Mouse (Mus musculus): ENCODE results near the gene Zbed5.
"Not testable (repeated sequence)": the region's sequence is repeated elsewhere in the genome, so short reads cannot be mapped to it uniquely, and the experiment has no call there.

Gene Zbed5

GRCm38 (mm10) chr5:129908242-129908965, 12.9 kb downstream of the Zbed5 start, which contains the start of gene Nupr1l:
Nupr1l (plus strand) TSS chr5:129908540.
- DNase-seq (ENCODE audit: low spot score in 2 of 2) = peak; percentile 68 to 73

- no peak for DNase-seq (ENCODE audit: low spot score in 2 of 2)
Measured at GRCm38 (mm10) chr5:129909147-129909546, 13.6 kb downstream of the Zbed5 start.

DNA sequence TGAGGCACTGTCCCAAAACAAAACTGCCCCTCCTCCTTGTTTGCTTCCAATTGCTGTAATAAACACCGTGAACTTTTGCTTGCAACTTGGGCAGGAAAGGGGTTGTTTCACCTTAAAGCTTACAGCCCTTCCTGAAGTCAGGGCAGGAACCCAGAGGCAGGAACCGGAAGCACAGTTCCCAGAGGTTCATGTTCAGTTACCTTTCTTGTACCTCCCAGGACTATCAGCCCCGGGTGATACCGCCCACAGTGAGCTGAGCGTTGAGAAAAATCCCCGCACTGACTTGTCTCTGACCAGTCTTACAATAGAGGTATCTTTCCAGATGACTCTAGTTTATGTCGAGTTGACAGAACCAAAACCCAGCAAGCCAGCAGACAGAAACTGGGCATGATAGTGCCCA, 14.1 kb downstream of the Zbed5 start:
- no peak for DNase-seq (ENCODE audit: low spot score in 2 of 2)

DNA sequence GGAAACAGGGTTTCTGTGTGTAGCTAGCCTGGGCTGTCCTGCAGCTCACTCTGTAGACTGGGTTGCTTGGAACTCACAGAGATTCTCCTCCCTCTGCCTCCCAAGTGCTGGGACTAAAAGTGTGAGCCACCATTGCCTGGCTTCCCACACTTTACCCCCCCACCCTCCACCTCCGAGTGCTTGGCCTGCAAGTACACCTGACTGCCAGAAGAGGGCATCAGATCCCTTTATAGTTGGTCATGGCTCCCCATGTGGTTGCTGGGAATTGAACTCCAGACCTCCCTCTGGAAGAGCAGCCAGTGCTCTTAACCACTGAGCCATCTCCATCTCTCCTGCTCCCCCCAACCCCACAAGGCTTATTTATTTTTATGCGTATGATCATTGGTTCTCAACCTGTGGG, 18.5 kb downstream of the Zbed5 start:
- peak; percentile 6 to 32 for DNase-seq (ENCODE audit: low spot score in 2 of 2)

- DNase-seq (ENCODE audit: low spot score in 2 of 2) = not testable (repeated sequence)
Measured at GRCm38 (mm10) chr5:129915491-129915890, 20.0 kb downstream of the Zbed5 start.

- no peak for DNase-seq (ENCODE audit: low spot score in 2 of 2)
Measured at GRCm38 (mm10) chr5:129918065-129918651, 22.6 kb downstream of the Zbed5 start.

DNA sequence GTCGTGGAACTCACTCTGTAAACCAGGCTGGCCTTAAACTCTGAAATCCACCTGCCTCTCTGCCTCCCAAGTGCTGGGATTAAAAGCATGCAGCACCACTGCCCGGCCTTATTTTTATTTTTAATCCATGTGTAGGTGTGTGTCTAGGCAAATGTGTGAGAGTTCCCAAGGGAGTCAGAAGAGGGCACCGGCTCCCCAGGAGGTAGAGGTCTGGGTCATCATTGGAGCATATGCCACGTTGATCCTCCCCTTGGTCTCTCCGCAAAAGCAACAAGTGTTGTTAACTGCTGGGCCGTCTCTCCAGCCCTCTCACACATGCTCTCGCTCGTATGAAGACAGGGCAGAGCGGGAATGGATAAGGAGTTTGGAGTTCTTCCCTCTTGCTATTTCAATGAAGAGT, 23.2 kb downstream of the Zbed5 start:
- no peak for DNase-seq (ENCODE audit: low spot score in 2 of 2)

- DNase-seq (ENCODE audit: low spot score in 2 of 2) = no peak
Measured at GRCm38 (mm10) chr5:129919320-129919719, 23.8 kb downstream of the Zbed5 start.

GRCm38 (mm10) chr5:129921972-129922371, 26.4 kb downstream of the Zbed5 start:
- DNase-seq (ENCODE audit: low spot score in 2 of 2) = no peak

- no peak for DNase-seq (ENCODE audit: low spot score in 2 of 2)
Measured at GRCm38 (mm10) chr5:129924820-129925452, 29.4 kb downstream of the Zbed5 start.

GRCm38 (mm10) chr5:129925933-129926332, 30.4 kb downstream of the Zbed5 start:
- no peak for DNase-seq (ENCODE audit: low spot score in 2 of 2)

DNA sequence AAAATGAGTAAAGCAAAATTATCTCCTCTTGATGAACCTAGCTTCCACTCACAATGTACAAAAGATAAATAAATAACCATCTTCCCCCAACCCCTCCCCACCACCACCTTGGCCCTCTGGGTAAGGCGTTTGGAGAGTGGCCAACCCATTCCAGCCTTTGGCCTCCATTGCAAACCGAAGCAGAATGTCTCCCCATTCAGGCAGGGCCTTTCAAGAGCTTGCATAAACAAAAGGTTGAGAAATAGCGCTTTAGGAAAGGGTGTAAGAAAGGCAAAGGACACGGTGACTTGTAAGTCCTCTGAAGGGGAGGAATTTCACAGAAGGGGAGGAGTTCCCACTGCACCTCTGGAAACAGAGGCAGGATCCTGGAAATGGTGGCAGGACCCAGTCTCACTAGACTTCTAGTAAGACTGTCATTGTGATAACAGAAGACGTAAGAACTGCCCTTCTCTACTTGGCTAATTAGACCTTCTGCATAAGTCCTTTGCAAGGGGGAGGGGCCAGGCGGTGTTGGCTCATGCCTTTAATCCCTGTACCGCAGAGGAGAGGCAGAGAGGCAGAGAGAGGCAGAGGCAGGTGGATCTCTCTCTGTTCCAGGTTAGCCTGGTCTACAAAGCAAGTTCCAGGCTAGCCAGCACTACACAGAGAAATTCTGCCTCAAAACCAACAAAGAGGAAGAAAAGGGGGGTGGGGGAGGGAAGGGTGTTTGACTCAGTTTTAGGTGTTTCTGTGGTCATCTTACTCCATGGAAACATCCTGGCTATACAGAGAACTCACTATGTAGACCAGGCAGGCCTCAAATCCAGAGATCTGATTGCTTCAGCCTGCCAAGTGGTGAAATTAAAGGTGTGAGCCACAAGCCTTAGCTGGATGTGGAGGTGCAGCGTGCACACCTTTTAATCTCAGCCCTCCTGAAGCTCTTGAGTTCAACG, 34.7 kb downstream of the Zbed5 start:
- no peak for DNase-seq (ENCODE audit: low spot score in 2 of 2)

GRCm38 (mm10) chr5:129936941-129937340, 41.4 kb downstream of the Zbed5 start:
- DNase-seq (ENCODE audit: low spot score in 2 of 2) = no peak

DNA sequence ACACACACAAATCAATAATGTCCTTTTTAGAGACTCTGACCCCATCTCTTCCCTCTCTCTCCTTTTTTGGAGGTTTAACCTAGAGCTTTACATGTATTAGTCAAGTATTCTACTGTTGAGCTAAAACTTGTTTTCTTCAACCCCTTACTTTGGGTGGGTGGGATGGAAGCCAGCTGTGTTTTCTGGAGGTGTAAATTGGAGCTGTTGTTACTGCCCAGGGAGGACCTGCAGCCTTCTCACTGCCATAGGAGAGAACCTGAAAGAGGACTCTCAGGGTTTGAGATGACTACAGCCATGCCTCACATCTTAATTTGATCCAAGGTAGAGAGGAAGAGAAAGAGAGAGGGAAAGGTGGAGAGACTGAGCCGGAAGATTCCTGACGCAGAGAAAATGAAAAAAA, 44.8 kb downstream of the Zbed5 start:
- DNase-seq (ENCODE audit: low spot score in 2 of 2) = no peak

GRCm38 (mm10) chr5:129940736-129941494, 45.4 kb downstream of the Zbed5 start:
- DNase-seq (ENCODE audit: low spot score in 2 of 2) = no peak

DNA sequence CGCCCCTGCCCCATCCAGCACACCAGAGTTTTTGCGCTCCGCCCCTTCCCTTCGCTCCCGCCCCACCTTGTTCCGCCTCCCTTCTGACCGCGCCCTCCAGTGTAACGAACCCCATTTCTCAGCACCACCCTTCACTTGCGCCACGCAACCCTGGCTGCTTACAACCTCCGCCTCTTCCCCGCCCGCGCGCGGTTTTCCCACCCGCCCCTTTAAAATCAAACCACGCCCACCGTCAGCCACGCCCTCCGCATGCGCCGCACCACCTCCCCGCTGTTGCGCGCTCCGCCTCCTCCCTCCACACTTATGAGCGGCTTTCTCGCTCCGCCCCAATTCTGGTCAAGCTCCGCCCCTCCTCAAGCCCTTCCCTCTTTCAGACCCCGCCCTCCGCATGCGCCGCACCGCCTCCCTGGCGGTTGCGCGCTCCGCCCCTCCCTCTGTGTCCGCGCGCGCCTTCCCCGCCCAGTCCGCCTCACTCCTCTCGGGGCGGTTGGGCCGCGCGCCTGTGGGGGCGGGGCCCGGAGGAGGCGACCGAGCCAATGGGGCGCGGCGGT, 46.0 kb downstream of the Zbed5 start, which contains the start of gene Vkorc1l1:
Vkorc1l1 (plus strand) TSS at position 476 of the 551 bp plus-strand sequence.
- peak; percentile 99 for DNase-seq (ENCODE audit: low spot score in 2 of 2)

DNA sequence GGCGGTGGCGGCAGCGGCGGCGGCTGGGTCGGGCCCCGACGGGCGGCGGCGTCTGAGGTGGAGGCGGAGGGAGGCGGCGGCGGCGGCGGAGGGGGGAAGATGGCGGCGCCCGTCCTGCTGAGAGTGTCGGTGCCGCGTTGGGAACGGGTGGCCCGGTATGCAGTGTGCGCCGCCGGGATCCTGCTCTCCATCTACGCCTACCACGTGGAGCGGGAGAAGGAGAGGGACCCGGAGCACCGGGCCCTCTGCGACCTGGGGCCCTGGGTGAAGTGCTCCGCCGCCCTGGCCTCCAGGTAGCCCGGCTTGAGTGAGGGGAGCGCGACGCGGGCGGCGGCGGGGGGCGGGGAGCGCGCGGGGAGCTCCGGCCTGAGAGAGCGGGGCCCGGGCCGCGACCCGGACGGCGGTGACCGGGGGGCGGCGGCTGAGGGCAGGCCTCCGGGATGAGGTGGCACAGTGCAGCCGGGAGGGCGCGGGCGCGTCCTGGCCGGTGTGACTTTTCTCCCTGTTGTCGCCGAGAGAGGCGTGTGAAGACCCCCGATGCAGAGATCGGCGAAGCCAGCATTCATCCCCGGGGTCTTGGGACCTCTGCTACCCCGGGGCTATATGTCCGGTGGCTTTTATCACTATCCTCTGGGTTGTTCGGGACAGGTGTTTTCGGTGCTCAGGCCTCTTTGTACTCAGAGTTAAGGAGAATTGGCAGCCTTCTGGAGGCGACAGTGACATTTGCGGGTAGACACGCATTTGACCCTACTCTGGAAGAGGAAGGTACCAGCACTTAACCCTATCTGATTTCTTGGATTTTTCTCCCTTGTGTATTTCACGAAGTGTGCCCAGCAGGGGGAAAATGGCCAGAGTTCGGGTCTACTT, 46.8 kb downstream of the Zbed5 start:
- peak; percentile 5 to 8 for DNase-seq (ENCODE audit: low spot score in 2 of 2)

DNA sequence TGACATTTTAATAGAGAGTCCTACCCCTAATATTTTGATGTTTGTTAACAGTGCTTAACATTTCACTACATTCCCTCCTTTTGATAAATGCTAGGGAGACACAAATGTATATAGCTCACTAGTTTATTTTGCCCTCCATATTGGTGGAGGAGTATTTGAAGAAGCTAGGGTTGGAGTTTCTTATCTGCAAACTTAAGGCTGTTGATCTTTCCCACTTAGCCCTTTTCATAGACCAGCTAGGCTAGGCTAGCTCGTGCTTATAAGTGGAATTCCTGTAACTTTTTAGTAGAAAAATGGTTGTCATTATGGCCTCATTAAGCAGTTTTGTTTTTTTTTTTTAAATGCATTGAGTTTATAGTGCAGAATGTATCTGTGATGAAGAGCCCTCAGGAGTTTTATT, 47.9 kb downstream of the Zbed5 start:
- no peak for DNase-seq (ENCODE audit: low spot score in 2 of 2)

GRCm38 (mm10) chr5:129947528-129948033, 52.1 kb downstream of the Zbed5 start:
- DNase-seq (ENCODE audit: low spot score in 2 of 2) = no peak

GRCm38 (mm10) chr5:129952143-129952542, 56.6 kb downstream of the Zbed5 start:
- DNase-seq (ENCODE audit: low spot score in 2 of 2) = no peak

Measured in natural killer cell, adult 2 months (primary cell).